Comparison of ENCODE assay signal across 18 mouse cellular contexts in the genomic region with DNA sequence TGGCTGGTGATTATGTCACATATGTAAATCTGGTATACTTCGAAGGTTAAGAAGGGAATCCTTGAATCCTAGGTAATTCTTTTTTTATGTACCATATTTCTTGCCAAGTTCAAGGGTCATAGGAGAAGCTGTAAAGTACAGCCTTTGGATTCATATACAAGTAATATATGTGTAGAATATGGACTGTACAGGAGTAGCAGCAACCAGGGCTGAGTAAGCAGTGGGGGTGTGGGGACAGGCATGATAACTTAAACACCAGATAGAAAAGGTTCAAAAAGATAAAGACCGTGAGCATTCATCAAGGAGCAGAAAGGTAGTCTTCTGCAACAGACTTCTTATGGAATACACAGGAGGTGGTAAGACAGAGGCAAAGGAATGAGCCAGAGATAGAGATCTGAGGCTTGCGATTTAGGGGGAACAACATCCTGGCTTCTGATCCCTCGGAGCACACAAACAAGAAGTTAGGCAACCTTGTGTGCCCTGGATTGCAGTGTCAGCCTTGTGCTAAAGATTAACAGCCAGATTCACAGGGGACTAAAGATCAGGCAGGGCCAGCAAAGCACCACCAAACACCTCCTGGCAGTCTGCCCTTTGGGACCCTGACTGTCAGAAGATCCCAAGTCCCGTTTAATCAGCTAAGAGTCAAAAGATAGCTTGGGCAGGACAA. TPM values are rescaled to one million over a fixed set of nuclear protein-coding genes. Genes with fewer than 3 reads are reported as not detected.
DNase-seq lines count a peak whose midpoint lies in the region; ATAC-seq and TF ChIP-seq lines count a peak whose summit lies in the region.
"Had no signal": no experiment of that assay in that cellular context is flagged by ENCODE, and none has a peak within 500 bp of the region (broad histone marks: within the 10 kb centered on the region; RNA-seq: fewer than 3 reads in every experiment).

No protein-coding gene starts in this region.

- no peak overlapping the region for H3K4me2 ChIP-seq in midbrain, embryonic 11.5 days
- H3K4me2 ChIP-seq in midbrain, embryonic 14.5 days (ENCODE audit: low read length), result no peak overlapping the region
- no peak overlapping the region for H3K4me2 ChIP-seq in liver, embryonic 11.5 days
- H3K4me2 ChIP-seq: hindbrain, embryonic 14.5 days; neural tube, embryonic 13.5 days had no signal

- H3K4me1 ChIP-seq in heart, adult 2 months (ENCODE audit: control insufficient read depth, insufficient read depth, low read length), result peaks cover 4% of the 10 kb centered on the region; the same call in 1 of the 2 replicates
- H3K4me1 ChIP-seq in midbrain, embryonic 11.5 days (ENCODE audit: control insufficient read depth, insufficient read depth, low read length), result no peaks in the 10 kb centered on the region
- H3K4me1 ChIP-seq in midbrain, embryonic 14.5 days (ENCODE audit: control insufficient read depth, insufficient read depth, low read length), result no peaks in the 10 kb centered on the region
- no peaks in the 10 kb centered on the region; the same call in 1 of the 2 replicates for H3K4me1 ChIP-seq in liver, embryonic 11.5 days (replicated peaks; ENCODE audit: control insufficient read depth, insufficient read depth, low read length)
- H3K4me1 ChIP-seq: neural tube, embryonic 13.5 days had no signal

- H3K27me3 ChIP-seq in heart, adult 2 months (ENCODE audit: control insufficient read depth, insufficient read depth, low read length), result no peaks in the 10 kb centered on the region
- no peaks in the 10 kb centered on the region for H3K27me3 ChIP-seq in midbrain, embryonic 11.5 days (ENCODE audit: control insufficient read depth, insufficient read depth, low read length)
- H3K27me3 ChIP-seq in midbrain, embryonic 14.5 days (ENCODE audit: control insufficient read depth, insufficient read depth, low read length), result no peaks in the 10 kb centered on the region
- H3K27me3 ChIP-seq in liver, embryonic 11.5 days (replicated peaks; ENCODE audit: control insufficient read depth, insufficient read depth, low read length), result no peaks in the 10 kb centered on the region
- H3K27me3 ChIP-seq: neural tube, embryonic 13.5 days; Patski had no signal

- no peak overlapping the region; the same call in 1 of the 2 replicates for H3K9ac ChIP-seq in heart, adult 2 months (ENCODE audit: low read depth, low read length)
- H3K9ac ChIP-seq in midbrain, embryonic 11.5 days (ENCODE audit: low read length), result no peak overlapping the region
- no peak overlapping the region for H3K9ac ChIP-seq in midbrain, embryonic 14.5 days (replicated peaks; ENCODE audit: low read length)
- no peak overlapping the region for H3K9ac ChIP-seq in liver, embryonic 11.5 days (ENCODE audit: low read depth, low read length)
- H3K9ac ChIP-seq: hindbrain, embryonic 14.5 days; neural tube, embryonic 13.5 days had no signal

- 0 out of 2 replicates have a peak overlapping the region, but pooled peaks have one; percentile 17 for H3K27ac ChIP-seq in heart, adult 2 months
- H3K27ac ChIP-seq in midbrain, embryonic 11.5 days (ENCODE audit: low read depth, low read length), result no peak overlapping the region
- no peak overlapping the region for H3K27ac ChIP-seq in midbrain, embryonic 14.5 days (replicated peaks; ENCODE audit: low read depth, low read length)
- peak overlapping the region; percentile 38 for H3K27ac ChIP-seq in liver, embryonic 11.5 days (ENCODE audit: low read depth, low read length)
- H3K27ac ChIP-seq: hindbrain, embryonic 14.5 days; neural tube, embryonic 13.5 days had no signal

- WGBS in heart, adult 2 months, result 54% methylated on average over 5 of the region's 5 CpGs
- 79% methylated on average over 5 of the region's 5 CpGs for WGBS in midbrain, embryonic 11.5 days
- WGBS in midbrain, embryonic 14.5 days, result 84% methylated on average over 5 of the region's 5 CpGs
- WGBS in liver, embryonic 11.5 days, result 55% methylated on average over 5 of the region's 5 CpGs

- ATAC-seq in midbrain, embryonic 11.5 days (ENCODE audit: low FRiP score), result no peak
- ATAC-seq in midbrain, embryonic 14.5 days (ENCODE audit: low FRiP score, low TSS enrichment), result no peak
- ATAC-seq in liver, embryonic 11.5 days (replicated peaks; ENCODE audit: low FRiP score), result peak; percentile 81
- ATAC-seq: forebrain, embryonic 16.5 days; Patski had no signal

- H3K9me3 ChIP-seq in midbrain, embryonic 11.5 days (ENCODE audit: control insufficient read depth, low read length), result no peaks in the 10 kb centered on the region
- H3K9me3 ChIP-seq in midbrain, embryonic 14.5 days (ENCODE audit: control insufficient read depth, low read length), result no peaks in the 10 kb centered on the region
- no peaks in the 10 kb centered on the region for H3K9me3 ChIP-seq in liver, embryonic 11.5 days (ENCODE audit: control insufficient read depth, low read length)
- H3K9me3 ChIP-seq: neural tube, embryonic 13.5 days had no signal

- intact Hi-C loops in heart, adult 2 months (cut with DNase I), result no loop called here
- intact Hi-C loops in heart, postnatal 36 days (cut with DNase I), result no loop called here
- intact Hi-C loops in left cerebral cortex, postnatal 25 days (cut with DNase I), result no loop called here

- no peak overlapping the region for H3K4me3 ChIP-seq in heart, adult 2 months
- no peak overlapping the region for H3K4me3 ChIP-seq in midbrain, embryonic 11.5 days (ENCODE audit: low read depth, low read length)
- no peak overlapping the region for H3K4me3 ChIP-seq in midbrain, embryonic 14.5 days (replicated peaks; ENCODE audit: low read depth, low read length)
- no peak overlapping the region for H3K4me3 ChIP-seq in liver, embryonic 11.5 days (ENCODE audit: low read depth, low read length)
- H3K4me3 ChIP-seq: neural tube, embryonic 13.5 days had no signal

- DNase-seq in heart, adult 2 months, result no peak
- no peak for DNase-seq in heart, postnatal 36 days
- peak; percentile 79 for DNase-seq in midbrain, embryonic 11.5 days (ENCODE audit: low spot score, missing footprints)
- DNase-seq in midbrain, embryonic 14.5 days, result no peak
- DNase-seq in liver, embryonic 11.5 days (ENCODE audit: low spot score), result no peak
- DNase-seq in left cerebral cortex, postnatal 25 days (ENCODE audit: low spot score in 2 of 2), result no peak
- no peak for DNase-seq in spleen, adult 12 weeks (ENCODE audit: low spot score)
- no peak for DNase-seq in urinary bladder, postnatal 36 days (ENCODE audit: low spot score in 2 of 2)
- DNase-seq: cerebellum, adult 2 months; gastrocnemius, postnatal 14 days; lung, adult 2 months; spleen, adult 18-20 months; thymus, postnatal 36 days had no signal

- H3K79me2 ChIP-seq in heart, adult 2 months (replicated peaks; ENCODE audit: control insufficient read depth, insufficient read depth, low read length), result 0 out of 2 replicates have a peak, but pooled peaks cover 1% of the 10 kb centered on the region

- no peak for TF ChIP-seq CTCF in heart, adult 2 months (IDR thresholded peaks at IDR 0.05)

- TF ChIP-seq EP300 in heart, adult 2 months (IDR thresholded peaks at IDR 0.05; ENCODE audit: insufficient read depth, low read depth, low read length), result no peak

- peaks cover 16% of the 10 kb centered on the region for H3K36me3 ChIP-seq in heart, adult 2 months (ENCODE audit: control insufficient read depth, insufficient read depth, low read length)
- H3K36me3 ChIP-seq in midbrain, embryonic 11.5 days (ENCODE audit: control insufficient read depth, insufficient read depth, low read length), result no peaks in the 10 kb centered on the region
- no peaks in the 10 kb centered on the region for H3K36me3 ChIP-seq in midbrain, embryonic 14.5 days (ENCODE audit: control insufficient read depth, insufficient read depth, low read length)
- H3K36me3 ChIP-seq in liver, embryonic 11.5 days (ENCODE audit: control insufficient read depth, insufficient read depth, low read length), result no peaks in the 10 kb centered on the region
- H3K36me3 ChIP-seq: neural tube, embryonic 13.5 days had no signal

- TF ChIP-seq POLR2A in heart, adult 2 months (IDR thresholded peaks at IDR 0.05; ENCODE audit: insufficient read depth, low read depth, low read length), result no peak

RNA-seq across cellular contexts. Expression of gene Ppargc1a, which starts 39.9 kb away (rescaled TPM):
- 100 to 1,000 TPM; 129 to 146 TPM for total RNA-seq in heart, adult 2 months (2021)
- 27.9 and 46.5 TPM in 2 replicates for polyA plus RNA-seq in heart, adult 2 months (2012; rRNA removed)
- 100 to 1,000 TPM in 1 of 2 experiments, 10 to 100 TPM in 1; 96.2 to 152 TPM for total RNA-seq in heart, postnatal 36 days (2021)
- polyA plus RNA-seq in midbrain, embryonic 11.5 days (2014; fragmentation: Nextera tagmentation; extraction: Ambion mirVana), result 2.6 and 3.3 TPM in 2 replicates
- 13.0 and 13.7 TPM in 2 replicates for polyA plus RNA-seq in midbrain, embryonic 14.5 days (2014; fragmentation: Nextera tagmentation; extraction: Ambion mirVana)
- 3.2 and 3.4 TPM in 2 replicates for polyA plus RNA-seq in liver, embryonic 11.5 days (2014; fragmentation: Nextera tagmentation; extraction: Ambion mirVana)
- total RNA-seq in left cerebral cortex, postnatal 25 days (2021), result 10 to 100 TPM; 51.4 to 53.7 TPM
- total RNA-seq: megakaryocyte, adult 5-6 weeks had no signal

Comparison
In these comparisons a context has a peak if more than half of its experiments do, and no peak if none do; other contexts are left out.
1. H3K27ac ChIP-seq: peak in heart, adult 2 months (single experiment) and liver, embryonic 11.5 days (single experiment); none in midbrain, embryonic 11.5 days (single experiment) and midbrain, embryonic 14.5 days (single experiment).